Mouse (Mus musculus) liver, postnatal 0 days (tissue): ENCODE measurements around the gene Mapk1ip1.

Source experiments
- CTCF ChIP-seq: sonication (generic); IDR thresholded peaks from 2 replicates; pipeline ENCODE4 v1.5.1; 2016; ENCODE audit warnings: antibody characterized with exemption, low read depth
- EP300 ChIP-seq: IDR thresholded peaks from 2 replicates; pipeline ENCODE4 v1.6.1; 2016; ENCODE audit warnings: antibody characterized with exemption, low read depth, mild to moderate bottlenecking

GRCm38 (mm10) chr7:138885365-138886289 is 39.6 kb upstream of the Mapk1ip1 start:
- TF ChIP-seq CTCF (no peak), EP300 (no peak)
